Mouse (Mus musculus): ENCODE results near the gene Casq2. TPM values are rescaled to one million over a fixed set of nuclear protein-coding genes. Genes with fewer than 3 reads are reported as not detected.

Gene Casq2
- total and polyA plus RNA-seq, 3 experiments: 361 to 848 (median 833) TPM

GRCm38 (mm10) chr3:102142947-102143346, 56.7 kb downstream of the Casq2 start:
- Histone ChIP-seq H3K9ac (ENCODE audit: low read depth, low read length) (no peak overlapping the region), H3K79me2 (replicated peaks; ENCODE audit: control insufficient read depth, insufficient read depth, low read length) (no peaks in the 10 kb centered on the region), H3K27ac (no peak overlapping the region), H3K4me1 (ENCODE audit: control insufficient read depth, insufficient read depth, low read length) (peaks cover 2% of the 10 kb centered on the region; the same call in 1 of the 2 replicates), H3K36me3 (ENCODE audit: control insufficient read depth, insufficient read depth, low read length) (peaks cover 9% of the 10 kb centered on the region), H3K27me3 (ENCODE audit: control insufficient read depth, insufficient read depth, low read length) (no peaks in the 10 kb centered on the region), H3K4me3 (no peak overlapping the region)
- intact Hi-C loops (cut with DNase I): no loop called here
- no peak for DNase-seq
- 84% methylated on average over 4 of the region's 4 CpGs for WGBS
- TF ChIP-seq CTCF (IDR thresholded peaks at IDR 0.05) (no peak), EP300 (IDR thresholded peaks at IDR 0.05; ENCODE audit: insufficient read depth, low read depth, low read length) (no peak), POLR2A (IDR thresholded peaks at IDR 0.05; ENCODE audit: insufficient read depth, low read depth, low read length) (no peak)

- 38% methylated on average over 3 of the region's 3 CpGs for WGBS
- no peak for DNase-seq
- H3K4me3 ChIP-seq: no peak overlapping the region
- no peaks in the 10 kb centered on the region for H3K79me2 ChIP-seq (replicated peaks; ENCODE audit: control insufficient read depth, insufficient read depth, low read length)
- intact Hi-C loops (cut with DNase I): no loop called here
- H3K27ac ChIP-seq: no peak overlapping the region
- TF ChIP-seq CTCF (IDR thresholded peaks at IDR 0.05) (no peak), POLR2A (IDR thresholded peaks at IDR 0.05; ENCODE audit: insufficient read depth, low read depth, low read length) (no peak), EP300 (IDR thresholded peaks at IDR 0.05; ENCODE audit: insufficient read depth, low read depth, low read length) (no peak)
- H3K9ac ChIP-seq (ENCODE audit: low read depth, low read length): no peak overlapping the region
- peaks cover 9% of the 10 kb centered on the region for H3K36me3 ChIP-seq (ENCODE audit: control insufficient read depth, insufficient read depth, low read length)
- no peaks in the 10 kb centered on the region for H3K27me3 ChIP-seq (ENCODE audit: control insufficient read depth, insufficient read depth, low read length)
- H3K4me1 ChIP-seq (ENCODE audit: control insufficient read depth, insufficient read depth, low read length): peaks cover 2% of the 10 kb centered on the region; the same call in 1 of the 2 replicates
Measured at GRCm38 (mm10) chr3:102143536-102143935, 57.3 kb downstream of the Casq2 start.

- H3K36me3 ChIP-seq (ENCODE audit: control insufficient read depth, insufficient read depth, low read length): peaks cover 9% of the 10 kb centered on the region
- TF ChIP-seq EP300 (IDR thresholded peaks at IDR 0.05; ENCODE audit: insufficient read depth, low read depth, low read length): no peak
- no peak for TF ChIP-seq POLR2A (IDR thresholded peaks at IDR 0.05; ENCODE audit: insufficient read depth, low read depth, low read length)
- no peak for TF ChIP-seq CTCF (IDR thresholded peaks at IDR 0.05)
- H3K79me2 ChIP-seq (replicated peaks; ENCODE audit: control insufficient read depth, insufficient read depth, low read length): no peaks in the 10 kb centered on the region
- H3K4me3 ChIP-seq: no peak overlapping the region
- intact Hi-C loops (cut with DNase I): no loop called here
- H3K27ac ChIP-seq: no peak overlapping the region
- H3K4me1 ChIP-seq (ENCODE audit: control insufficient read depth, insufficient read depth, low read length): peaks cover 2% of the 10 kb centered on the region; the same call in 1 of the 2 replicates
- no peak overlapping the region for H3K9ac ChIP-seq (ENCODE audit: low read depth, low read length)
- no peaks in the 10 kb centered on the region for H3K27me3 ChIP-seq (ENCODE audit: control insufficient read depth, insufficient read depth, low read length)
- 91% methylated on average over 4 of the region's 4 CpGs for WGBS
- DNase-seq: no peak
Measured at GRCm38 (mm10) chr3:102144401-102144800, 58.2 kb downstream of the Casq2 start.

DNA sequence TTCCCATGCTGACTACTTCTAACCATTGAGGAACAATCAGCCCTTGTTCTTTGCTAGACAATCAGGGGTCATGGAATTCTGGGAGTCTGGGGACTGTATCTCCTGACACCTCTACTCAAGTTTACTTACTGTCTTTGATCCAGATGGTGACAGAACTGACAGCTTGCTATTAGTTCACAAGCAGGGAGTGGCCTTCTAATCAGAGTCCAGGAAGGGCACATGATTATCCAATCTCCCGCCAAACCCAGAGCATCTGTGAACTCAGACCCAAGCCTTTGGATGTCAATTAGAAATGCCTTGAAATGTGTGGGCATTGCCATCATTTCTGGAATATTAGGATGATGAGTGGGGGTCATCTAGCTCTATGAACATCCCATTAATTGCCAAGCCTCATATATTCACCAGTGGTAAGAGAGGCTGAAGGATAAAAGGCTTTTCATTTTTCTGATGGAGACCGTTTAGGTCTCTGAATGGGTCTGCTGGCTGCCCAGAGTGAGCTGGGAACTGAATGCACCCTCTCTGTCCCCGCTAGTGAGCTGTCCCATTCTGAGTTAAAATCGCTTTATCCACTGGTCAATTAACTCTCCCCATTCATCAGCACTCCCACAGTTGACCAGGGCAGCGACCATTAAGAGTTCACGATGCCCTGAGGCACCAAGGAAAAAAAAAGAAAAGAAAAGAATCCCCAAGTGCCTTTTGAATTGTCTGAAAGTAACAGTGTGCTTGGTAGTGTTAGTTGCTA, 59.6 kb downstream of the Casq2 start:
- no peak for DNase-seq
- TF ChIP-seq EP300 (IDR thresholded peaks at IDR 0.05; ENCODE audit: insufficient read depth, low read depth, low read length): no peak
- Histone ChIP-seq H3K9ac (ENCODE audit: low read depth, low read length) (no peak overlapping the region), H3K27ac (no peak overlapping the region; the same call in 1 of the 2 replicates), H3K79me2 (replicated peaks; ENCODE audit: control insufficient read depth, insufficient read depth, low read length) (no peaks in the 10 kb centered on the region), H3K27me3 (ENCODE audit: control insufficient read depth, insufficient read depth, low read length) (no peaks in the 10 kb centered on the region), H3K36me3 (ENCODE audit: control insufficient read depth, insufficient read depth, low read length) (peaks cover 9% of the 10 kb centered on the region), H3K4me1 (ENCODE audit: control insufficient read depth, insufficient read depth, low read length) (peaks cover 2% of the 10 kb centered on the region; the same call in 1 of the 2 replicates), H3K4me3 (no peak overlapping the region)
- 80% methylated on average over 6 of the region's 6 CpGs for WGBS
- intact Hi-C loops (cut with DNase I): no loop called here

DNA sequence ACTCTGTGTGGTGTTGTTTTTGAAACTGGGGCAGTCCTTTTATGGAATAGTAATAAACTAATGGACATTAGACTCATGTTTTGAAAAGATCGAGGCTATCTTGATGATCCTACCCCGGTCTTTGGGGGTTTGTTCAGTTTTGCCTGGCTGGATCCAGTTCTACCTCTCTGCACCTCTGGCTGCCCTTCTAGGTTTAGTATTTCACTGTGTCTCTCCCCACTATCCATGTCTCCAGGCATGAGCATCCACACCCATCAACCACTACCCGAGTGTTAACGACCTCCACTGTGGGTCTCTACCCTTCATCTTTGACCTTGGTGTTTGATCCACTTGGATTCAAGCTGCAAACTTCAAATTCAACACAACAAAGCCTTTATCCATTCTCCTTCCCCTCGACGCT, 60.2 kb downstream of the Casq2 start:
- WGBS: 86% methylated on average over 6 of the region's 6 CpGs
- Histone ChIP-seq H3K9ac (ENCODE audit: low read depth, low read length) (no peak overlapping the region), H3K4me3 (no peak overlapping the region), H3K36me3 (ENCODE audit: control insufficient read depth, insufficient read depth, low read length) (peaks cover 9% of the 10 kb centered on the region), H3K27ac (no peak overlapping the region; the same call in 1 of the 2 replicates), H3K4me1 (ENCODE audit: control insufficient read depth, insufficient read depth, low read length) (peaks cover 2% of the 10 kb centered on the region; the same call in 1 of the 2 replicates), H3K79me2 (replicated peaks; ENCODE audit: control insufficient read depth, insufficient read depth, low read length) (no peaks in the 10 kb centered on the region), H3K27me3 (ENCODE audit: control insufficient read depth, insufficient read depth, low read length) (no peaks in the 10 kb centered on the region)
- no peak for DNase-seq
- intact Hi-C loops (cut with DNase I): no loop called here
- TF ChIP-seq CTCF (IDR thresholded peaks at IDR 0.05) (no peak), POLR2A (IDR thresholded peaks at IDR 0.05; ENCODE audit: insufficient read depth, low read depth, low read length) (no peak), EP300 (IDR thresholded peaks at IDR 0.05; ENCODE audit: insufficient read depth, low read depth, low read length) (no peak)

DNA sequence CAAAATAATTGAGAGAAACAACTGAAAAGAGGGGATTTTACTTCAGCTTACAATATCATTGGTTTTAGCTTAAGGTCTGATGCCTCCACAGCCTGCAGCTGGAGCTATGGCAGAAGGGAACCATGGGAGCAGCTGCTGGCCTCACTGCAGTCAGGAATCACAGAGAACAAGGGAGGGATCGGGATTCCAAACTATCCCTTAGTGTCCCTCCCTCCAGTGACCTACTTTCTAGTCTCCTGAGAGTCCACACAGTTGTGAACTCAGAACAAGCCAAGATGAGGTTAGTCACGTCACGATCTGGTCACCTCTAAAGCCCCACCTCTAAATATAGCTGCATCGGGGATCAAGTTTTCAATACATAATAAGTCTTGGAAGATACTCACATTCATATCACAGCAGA, 61.0 kb downstream of the Casq2 start:
- intact Hi-C loops (cut with DNase I): no loop called here

More for the DNA sequence above, 61.0 kb downstream of the Casq2 start:
- 48% methylated on average over 4 of the region's 4 CpGs for whole genome bisulfite sequencing
- Histone ChIP-seq H3K27ac (peak overlapping the region; percentile 41), H3K36me3 (ENCODE audit: control insufficient read depth, insufficient read depth, low read length) (peaks cover 9% of the 10 kb centered on the region), H3K4me3 (no peak overlapping the region), H3K27me3 (ENCODE audit: control insufficient read depth, insufficient read depth, low read length) (no peaks in the 10 kb centered on the region), H3K79me2 (replicated peaks; ENCODE audit: control insufficient read depth, insufficient read depth, low read length) (no peaks in the 10 kb centered on the region), H3K9ac (ENCODE audit: low read depth, low read length) (no peak overlapping the region), H3K4me1 (ENCODE audit: control insufficient read depth, insufficient read depth, low read length) (peaks cover 2% of the 10 kb centered on the region; the same call in 1 of the 2 replicates)
- peak in 1 of 2 experiments; percentile 45 for DNase-seq
- TF ChIP-seq EP300 (IDR thresholded peaks at IDR 0.05; ENCODE audit: insufficient read depth, low read depth, low read length): 0 out of 2 replicates have a peak, but pooled peaks have one; percentile 14
- no peak for TF ChIP-seq CTCF (IDR thresholded peaks at IDR 0.05)
